Mouse (Mus musculus) midbrain, embryonic 16.5 days (tissue): ENCODE measurements around the gene Fkbp5. TPM values are rescaled to one million over a fixed set of nuclear protein-coding genes. Genes with fewer than 3 reads are reported as not detected.
A peak's percentile ranks its signal among the peaks of the same experiment; 100 is the strongest.

Source experiments
- ATAC-seq: fragments of 200-750 bp; cut with Nextera tagmentation; 2 replicates; pipeline ENCODE4 v1.8.0; 2017; ENCODE audit warnings: moderate TSS enrichment
- H3K27ac ChIP-seq: fragments of 300-500 bp; sonication (generic); 2 replicates; pipeline ENCODE4 v1.5.1; 2014; ENCODE audit warnings: mild to moderate bottlenecking, low read length, mixed read lengths
- H3K27me3 ChIP-seq: fragments of 300-500 bp; sonication (generic); 2 replicates; pipeline ENCODE4 v1.6.1; 2014; ENCODE audit warnings: low read depth, low read length, mixed read lengths; ENCODE audit not compliant: control insufficient read depth, insufficient read depth
- H3K36me3 ChIP-seq: fragments of 300-500 bp; sonication (generic); 2 replicates; pipeline ENCODE4 v1.6.1; 2014; ENCODE audit warnings: mild to moderate bottlenecking, low read length, moderate library complexity, mixed read lengths; ENCODE audit not compliant: control insufficient read depth, insufficient read depth
- H3K4me1 ChIP-seq: fragments of 300-500 bp; sonication (generic); 2 replicates; pipeline ENCODE4 v1.6.1; 2014; ENCODE audit warnings: mild to moderate bottlenecking, low read length, mixed read lengths; ENCODE audit not compliant: control insufficient read depth, insufficient read depth
- H3K4me2 ChIP-seq: fragments of 300-500 bp; sonication (generic); 2 replicates; pipeline ENCODE4 v1.6.1; 2014; ENCODE audit warnings: mild to moderate bottlenecking, low read length, mixed read lengths
- H3K4me3 ChIP-seq: fragments of 300-500 bp; sonication (generic); 2 replicates; pipeline ENCODE4 v1.5.1; 2014; ENCODE audit warnings: low read depth, mild to moderate bottlenecking, low read length, moderate library complexity, mixed read lengths
- H3K9ac ChIP-seq: fragments of 300-500 bp; sonication (generic); 2 replicates; pipeline ENCODE4 v1.6.1; 2014; ENCODE audit warnings: low read depth, low read length, mixed read lengths
- H3K9me3 ChIP-seq: fragments of 300-500 bp; sonication (generic); replicated peaks from 2 replicates; pipeline ENCODE4 v1.6.1; 2014; ENCODE audit warnings: mild to moderate bottlenecking, low read length, mixed read lengths; ENCODE audit not compliant: control insufficient read depth, poor library complexity, severe bottlenecking
- WGBS: fragments of 180-500 bp; shearing (Covaris S2); extraction: QIAGEN DNeasy Blood & Tissue Kit; methylation state at CpG from one replicate; pipeline ENCODE4 v1.1.7; 2014; 5-methylcytosine and 5-hydroxymethylcytosine counted together
- polyA plus RNA-seq: library from polyadenylated mRNA; unstranded; fragments of >200 nt; fragmentation: Nextera tagmentation; extraction: Ambion mirVana; gene quantifications from 2 replicates; pipeline ENCODE4 v1.2.1, GENCODE M21; 2015

The Fkbp5 gene
- polyA plus RNA-seq, 1 experiment from 2014 or later: 36.3 TPM

DNA sequence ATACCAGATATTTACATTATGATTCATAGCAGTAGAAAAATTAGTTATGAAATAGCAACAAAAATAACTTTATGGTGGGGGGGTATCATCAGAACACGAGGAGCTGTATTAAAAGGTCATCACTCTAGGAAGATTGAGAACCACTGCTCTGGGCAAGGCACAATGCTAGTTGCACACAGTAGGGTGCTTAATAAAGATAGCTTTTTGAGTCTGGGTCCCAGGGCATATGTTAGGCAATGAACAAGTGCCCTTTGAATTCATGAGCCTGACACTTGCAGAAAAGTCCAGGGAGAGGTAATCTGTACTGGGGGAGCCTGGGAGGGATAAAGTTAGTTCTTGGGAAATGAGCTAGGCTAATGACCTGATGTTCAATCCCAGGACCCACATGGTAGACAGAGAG is 4.0 kb downstream of the Fkbp5 start:
- Histone ChIP-seq H3K4me3 (no peak overlapping the region), H3K9ac (no peak overlapping the region), H3K9me3 (no peaks in the 10 kb centered on the region), H3K4me2 (no peak overlapping the region), H3K27ac (no peak overlapping the region), H3K4me1 (peaks cover 8% of the 10 kb centered on the region; the same call in 1 of the 2 replicates), H3K36me3 (no peaks in the 10 kb centered on the region), H3K27me3 (no peaks in the 10 kb centered on the region)
- no peak for ATAC-seq
- 72% methylated on average over 1 of the region's 1 CpGs for WGBS

DNA sequence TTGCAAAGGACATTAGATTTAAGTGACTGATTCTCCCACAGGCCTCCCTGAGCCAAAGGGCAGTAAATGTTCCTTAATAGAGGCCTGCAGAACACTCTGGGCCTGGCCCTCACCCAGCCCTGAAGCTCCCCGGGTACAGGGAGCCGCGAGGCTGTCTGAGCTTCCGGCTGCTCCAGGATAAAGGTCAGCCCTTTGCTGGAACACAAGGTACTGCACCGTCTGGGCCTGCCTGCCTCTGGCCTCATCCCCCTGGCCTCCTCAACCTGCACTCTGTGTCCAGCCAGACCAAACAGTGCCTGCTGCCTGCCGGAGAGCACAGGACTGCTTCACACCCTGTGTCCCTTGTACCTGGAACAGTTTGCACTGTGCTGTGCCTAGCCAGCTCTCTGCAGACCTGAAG is 4.6 kb downstream of the Fkbp5 start:
- H3K9ac ChIP-seq: no peak overlapping the region
- H3K4me2 ChIP-seq: no peak overlapping the region
- ATAC-seq: no peak
- no peaks in the 10 kb centered on the region for H3K27me3 ChIP-seq
- WGBS: 46% methylated on average over 6 of the region's 6 CpGs
- H3K4me3 ChIP-seq: no peak overlapping the region
- no peaks in the 10 kb centered on the region for H3K9me3 ChIP-seq
- no peaks in the 10 kb centered on the region for H3K36me3 ChIP-seq
- peaks cover 4% of the 10 kb centered on the region; the same call in 1 of the 2 replicates for H3K4me1 ChIP-seq
- H3K27ac ChIP-seq: no peak overlapping the region

DNA sequence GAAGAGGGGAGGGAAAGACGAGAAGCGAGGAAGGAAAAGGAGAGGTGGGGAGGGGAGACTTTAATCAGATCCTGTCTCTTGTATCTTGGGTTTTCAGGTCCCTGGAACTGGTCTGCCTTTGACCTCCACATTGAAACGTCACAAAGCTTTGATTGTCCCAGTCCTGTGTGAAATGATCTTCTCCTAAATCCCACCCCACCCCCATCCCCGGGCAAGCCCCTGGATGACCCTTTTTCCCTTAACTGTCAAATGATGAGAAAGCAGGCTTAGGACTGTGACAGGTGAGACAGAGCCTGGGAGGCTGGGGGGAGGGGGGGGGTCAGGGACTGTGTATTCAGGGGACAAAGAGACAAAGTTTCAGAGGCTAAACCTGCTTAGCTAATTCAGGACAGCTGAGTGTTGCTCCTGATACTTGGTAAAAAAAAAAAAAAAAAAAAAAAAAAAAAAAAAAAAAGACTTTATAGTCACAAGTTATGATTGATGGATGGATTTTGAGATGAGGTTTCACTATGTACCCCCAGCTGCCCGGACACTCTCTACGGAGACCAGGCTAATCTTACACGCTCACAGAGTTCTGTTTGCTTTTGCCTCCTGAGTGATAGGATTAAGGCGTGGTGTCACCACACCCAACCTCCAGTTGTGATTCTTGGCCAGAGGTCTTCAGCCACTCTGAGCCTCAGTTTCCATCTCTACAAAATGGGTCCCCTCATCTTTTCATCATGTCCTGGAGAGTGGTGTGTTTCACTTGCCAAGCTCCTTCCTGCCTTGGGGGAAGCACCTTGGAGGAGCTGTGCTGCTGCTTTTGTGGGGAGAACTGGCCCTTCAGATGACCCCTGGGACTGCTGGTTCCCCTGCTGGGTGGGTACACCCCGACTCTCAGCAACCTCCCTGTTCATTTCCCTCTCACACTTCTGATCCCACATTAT is 5.4 kb downstream of the Fkbp5 start:
- H3K9ac ChIP-seq: no peak overlapping the region
- H3K4me1 ChIP-seq: no peaks in the 10 kb centered on the region
- no peaks in the 10 kb centered on the region for H3K9me3 ChIP-seq
- no peak for ATAC-seq
- no peak overlapping the region for H3K4me3 ChIP-seq
- H3K36me3 ChIP-seq: no peaks in the 10 kb centered on the region
- H3K27me3 ChIP-seq: no peaks in the 10 kb centered on the region
- H3K27ac ChIP-seq: no peak overlapping the region
- 27% methylated on average over 9 of the region's 9 CpGs for WGBS
- no peak overlapping the region for H3K4me2 ChIP-seq

DNA sequence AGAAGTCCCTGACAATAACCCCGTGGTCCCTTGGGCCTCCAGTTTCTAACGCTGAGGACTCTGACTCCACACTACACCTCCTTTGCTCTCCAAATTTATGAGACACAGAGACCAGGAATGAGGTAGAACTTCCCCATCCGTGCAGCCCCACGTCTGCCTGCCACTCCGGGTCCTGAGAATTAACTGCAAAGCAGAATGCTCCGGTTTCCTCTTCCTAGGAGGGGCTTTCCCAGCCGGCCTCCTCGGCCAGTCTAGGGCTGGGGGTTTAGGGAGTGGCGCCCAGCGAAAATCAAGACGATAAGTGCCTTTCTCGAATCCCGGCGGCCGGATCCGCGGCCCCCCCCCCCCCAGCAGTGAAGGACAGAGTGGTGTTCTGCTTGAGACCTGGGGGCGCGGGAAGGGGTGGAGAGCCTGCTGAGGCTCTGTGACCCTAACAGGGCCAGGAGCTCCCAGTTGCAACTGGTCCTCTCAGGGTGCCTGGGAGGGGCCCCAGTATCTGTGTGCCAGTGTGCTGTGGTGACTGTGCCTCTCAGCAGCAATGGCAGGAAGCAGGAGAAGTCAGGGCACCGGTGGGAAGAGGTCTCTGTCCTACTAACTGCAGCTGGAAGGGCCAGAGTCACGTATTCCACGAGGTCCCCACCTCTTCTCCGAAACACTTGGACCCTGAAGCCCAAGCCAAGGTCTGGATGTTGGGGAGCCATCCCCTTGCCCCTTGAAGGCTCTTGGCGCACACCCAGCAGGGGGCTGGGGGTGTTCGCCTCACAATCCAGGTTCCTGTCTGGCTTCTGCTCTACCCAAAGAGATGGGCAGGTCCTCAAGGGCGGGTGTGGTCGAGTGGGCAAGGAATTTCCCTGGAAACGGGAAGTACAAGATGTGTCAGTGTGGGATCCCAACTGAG is 6.6 kb downstream of the Fkbp5 start:
- H3K4me3 ChIP-seq: no peak overlapping the region
- no peaks in the 10 kb centered on the region for H3K27me3 ChIP-seq
- peak overlapping the region; percentile 12; the same call in 1 of the 2 replicates for H3K4me2 ChIP-seq
- no peaks in the 10 kb centered on the region for H3K36me3 ChIP-seq
- no peak for ATAC-seq
- no peaks in the 10 kb centered on the region for H3K9me3 ChIP-seq
- H3K27ac ChIP-seq: no peak overlapping the region
- WGBS: 8% methylated on average over 27 of the region's 28 CpGs
- no peaks in the 10 kb centered on the region for H3K4me1 ChIP-seq
- H3K9ac ChIP-seq: no peak overlapping the region

DNA sequence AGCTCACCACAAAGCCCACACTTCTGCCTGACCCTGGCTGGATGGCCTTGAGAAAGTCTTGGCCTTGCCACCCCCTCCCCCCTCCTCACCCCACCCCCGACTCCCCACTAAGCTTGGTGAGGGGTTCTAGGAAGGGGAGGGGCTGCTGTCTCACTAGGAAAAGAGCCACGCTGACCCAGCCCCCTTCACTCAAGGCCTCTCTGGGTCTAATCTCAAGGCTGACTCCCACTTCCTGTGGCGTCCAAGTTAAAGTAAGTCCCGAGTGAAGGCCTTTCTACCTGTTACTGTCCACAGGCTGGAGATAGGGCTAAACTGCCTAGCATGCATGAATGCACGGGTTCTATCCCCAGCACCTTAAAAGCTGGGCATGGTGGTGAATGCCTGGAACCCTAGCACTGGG is 9.8 kb downstream of the Fkbp5 start:
- H3K27ac ChIP-seq: no peak overlapping the region
- no peaks in the 10 kb centered on the region for H3K36me3 ChIP-seq
- 24% methylated on average over 5 of the region's 5 CpGs for WGBS
- no peaks in the 10 kb centered on the region for H3K9me3 ChIP-seq
- H3K27me3 ChIP-seq: no peaks in the 10 kb centered on the region
- no peak overlapping the region for H3K9ac ChIP-seq
- no peak overlapping the region for H3K4me3 ChIP-seq
- no peaks in the 10 kb centered on the region for H3K4me1 ChIP-seq
- no peak overlapping the region for H3K4me2 ChIP-seq
- no peak for ATAC-seq

DNA sequence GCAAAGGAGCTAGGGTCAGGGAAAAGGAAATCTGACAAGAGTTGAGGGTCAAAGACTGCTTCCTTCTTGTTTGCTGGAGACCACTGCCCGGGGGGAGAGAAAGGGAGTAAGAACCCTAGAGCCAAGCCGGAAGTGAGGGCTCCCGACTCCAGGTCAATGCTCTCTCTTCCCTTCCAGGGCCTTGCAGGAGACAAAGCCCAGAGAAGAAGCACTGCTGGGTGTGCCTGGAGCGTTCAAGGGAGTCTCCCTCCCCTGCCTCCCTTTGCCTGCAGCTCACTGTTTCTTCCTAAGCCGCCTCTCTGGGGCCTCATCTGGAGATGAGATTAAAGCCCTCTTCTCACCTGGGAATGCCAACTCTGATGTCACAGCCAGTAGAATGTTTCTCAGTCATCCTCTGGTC is 10.4 kb downstream of the Fkbp5 start:
- no peak overlapping the region for H3K4me3 ChIP-seq
- no peaks in the 10 kb centered on the region for H3K9me3 ChIP-seq
- H3K9ac ChIP-seq: no peak overlapping the region
- no peak for ATAC-seq
- no peak overlapping the region for H3K4me2 ChIP-seq
- no peaks in the 10 kb centered on the region for H3K4me1 ChIP-seq
- 30% methylated on average over 5 of the region's 5 CpGs for WGBS
- H3K36me3 ChIP-seq: no peaks in the 10 kb centered on the region
- no peak overlapping the region for H3K27ac ChIP-seq
- no peaks in the 10 kb centered on the region for H3K27me3 ChIP-seq

DNA sequence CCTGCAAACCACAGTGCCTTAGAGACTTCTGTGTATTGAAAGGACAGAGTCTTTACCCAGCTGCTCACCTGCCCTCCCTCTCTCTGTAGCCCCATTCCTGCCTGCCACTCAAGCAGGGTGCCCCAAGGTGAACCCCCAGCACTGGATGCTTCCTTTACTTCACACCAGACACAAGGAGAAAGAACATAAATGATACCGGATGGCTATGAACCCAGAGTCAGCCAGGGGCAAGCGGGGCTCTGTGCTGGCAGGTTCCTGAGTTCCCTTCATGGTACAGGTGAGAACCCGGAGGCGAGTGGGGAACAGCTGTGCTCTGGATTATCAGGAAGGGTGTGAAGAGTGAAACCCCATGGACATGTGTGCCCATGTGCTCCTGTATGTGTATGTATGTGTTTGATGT is 11.7 kb downstream of the Fkbp5 start:
- no peak overlapping the region for H3K27ac ChIP-seq
- 90% methylated on average over 4 of the region's 4 CpGs for WGBS
- H3K9me3 ChIP-seq: no peaks in the 10 kb centered on the region
- H3K9ac ChIP-seq: no peak overlapping the region
- no peaks in the 10 kb centered on the region for H3K4me1 ChIP-seq
- H3K36me3 ChIP-seq: no peaks in the 10 kb centered on the region
- no peak for ATAC-seq
- no peak overlapping the region for H3K4me2 ChIP-seq
- no peak overlapping the region for H3K4me3 ChIP-seq
- no peaks in the 10 kb centered on the region for H3K27me3 ChIP-seq

DNA sequence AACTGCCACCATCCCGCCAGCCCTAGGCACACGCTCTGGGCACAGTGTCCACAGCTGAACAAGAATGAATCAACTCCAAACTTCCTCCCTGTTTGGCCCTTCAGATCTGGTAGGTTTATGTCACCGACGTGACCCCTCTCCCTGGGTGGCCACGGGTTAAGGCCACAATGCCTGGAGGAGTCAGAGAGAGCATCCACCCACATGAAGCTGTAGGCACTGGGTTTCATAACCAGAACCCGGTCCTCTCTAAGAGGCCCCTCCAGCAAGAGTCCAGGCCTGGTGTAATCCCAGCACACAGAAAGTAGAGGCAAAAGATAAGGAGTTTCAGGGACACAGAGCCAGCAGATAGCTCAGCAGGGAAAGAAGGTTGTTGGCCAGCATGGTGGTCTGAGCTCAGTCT is 13.1 kb downstream of the Fkbp5 start:
- no peak for ATAC-seq
- H3K9ac ChIP-seq: no peak overlapping the region
- H3K36me3 ChIP-seq: no peaks in the 10 kb centered on the region
- 83% methylated on average over 6 of the region's 6 CpGs for WGBS
- H3K4me2 ChIP-seq: no peak overlapping the region
- H3K27ac ChIP-seq: no peak overlapping the region
- H3K27me3 ChIP-seq: no peaks in the 10 kb centered on the region
- no peaks in the 10 kb centered on the region for H3K4me1 ChIP-seq
- H3K9me3 ChIP-seq: no peaks in the 10 kb centered on the region
- H3K4me3 ChIP-seq: no peak overlapping the region
